In the genomic region with DNA sequence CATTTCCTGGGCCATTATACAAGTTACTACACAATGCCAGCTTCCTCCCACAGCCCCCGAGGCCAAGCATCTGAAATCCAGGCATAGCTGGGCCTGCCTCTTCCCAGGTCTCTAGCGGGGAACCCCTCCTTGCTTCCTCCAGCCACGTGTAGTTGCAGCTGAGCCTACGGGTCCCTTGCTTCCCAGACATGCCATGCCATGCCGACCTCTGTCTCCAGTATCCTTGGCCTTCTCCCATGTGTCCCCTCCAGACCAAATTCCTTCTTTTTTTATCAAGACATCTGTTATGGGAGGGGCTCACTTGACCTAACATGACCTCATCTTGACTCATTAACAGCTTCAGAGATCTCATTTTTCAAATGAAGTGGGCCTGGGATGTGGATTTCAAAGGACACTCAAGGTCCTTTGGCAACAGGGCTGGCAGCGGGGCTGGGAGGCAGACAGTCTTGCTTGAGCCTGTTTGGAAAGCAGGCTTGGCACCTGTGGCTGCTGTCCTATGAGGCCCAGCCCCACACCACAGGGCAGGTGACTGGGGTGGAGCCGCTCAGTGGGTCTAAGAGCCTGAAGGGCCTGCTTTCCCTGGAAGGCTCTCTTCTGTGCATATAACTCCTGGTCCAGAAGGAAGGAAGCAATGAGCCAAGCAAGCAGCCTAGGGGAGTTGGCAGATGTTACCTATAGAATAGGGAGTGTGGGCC, we compare ENCODE assay signal across 27 mouse cellular contexts.
DNase-seq lines count a peak whose midpoint lies in the region; ATAC-seq and TF ChIP-seq lines count a peak whose summit lies in the region.
"Had no signal": no experiment of that assay in that cellular context is flagged by ENCODE, and none has a peak within 500 bp of the region (broad histone marks: within the 10 kb centered on the region; RNA-seq: fewer than 3 reads in every experiment).

No protein-coding gene starts in this region.

- H3K4me3 ChIP-seq in embryonic facial prominence, embryonic 12.5 days: no peak overlapping the region
- no peak overlapping the region for H3K4me3 ChIP-seq in embryonic facial prominence, embryonic 10.5 days
- no peak overlapping the region for H3K4me3 ChIP-seq in hindbrain, postnatal 0 days (ENCODE audit: low read length)
- H3K4me3 ChIP-seq in hindbrain, embryonic 16.5 days (ENCODE audit: low read length): no peak overlapping the region
- no peak overlapping the region for H3K4me3 ChIP-seq in lung, postnatal 0 days (ENCODE audit: low read depth, low read length)
- no peak overlapping the region for H3K4me3 ChIP-seq in lung, adult 2 months (replicated peaks; ENCODE audit: extremely low read depth, low read depth, low read length)
- H3K4me3 ChIP-seq in midbrain, postnatal 0 days (ENCODE audit: low read depth, low read length): no peak overlapping the region
- H3K4me3 ChIP-seq: forebrain, embryonic 15.5 days; heart, embryonic 13.5 days; hindbrain, embryonic 15.5 days; left cerebral cortex, adult 2 months; liver, embryonic 13.5 days; midbrain, embryonic 10.5 days; neural tube, embryonic 15.5 days; stomach, embryonic 15.5 days had no signal

- 33% methylated on average over 7 of the region's 7 CpGs for WGBS in embryonic facial prominence, embryonic 12.5 days
- WGBS in embryonic facial prominence, embryonic 10.5 days: 43% methylated on average over 7 of the region's 7 CpGs
- 45% methylated on average over 7 of the region's 7 CpGs for WGBS in hindbrain, postnatal 0 days
- WGBS in hindbrain, embryonic 16.5 days: 37% methylated on average over 7 of the region's 7 CpGs
- WGBS in lung, postnatal 0 days: 33% methylated on average over 7 of the region's 7 CpGs
- 35% methylated on average over 7 of the region's 7 CpGs for WGBS in lung, adult 2 months
- 56% methylated on average over 7 of the region's 7 CpGs for WGBS in midbrain, postnatal 0 days

- no peak for TF ChIP-seq CTCF in hindbrain, postnatal 0 days (IDR thresholded peaks at IDR 0.05; ENCODE audit: low read depth)
- no peak for TF ChIP-seq CTCF in lung, postnatal 0 days (IDR thresholded peaks at IDR 0.05)
- TF ChIP-seq CTCF in lung, adult 2 months (IDR thresholded peaks at IDR 0.05; ENCODE audit: insufficient read depth, low read length): no peak
- no peak for TF ChIP-seq CTCF in midbrain, postnatal 0 days (IDR thresholded peaks at IDR 0.05)

- H3K27me3 ChIP-seq in embryonic facial prominence, embryonic 12.5 days: no peaks in the 10 kb centered on the region
- peaks cover 33% of the 10 kb centered on the region for H3K27me3 ChIP-seq in embryonic facial prominence, embryonic 10.5 days (replicated peaks; ENCODE audit: low read depth, poor library complexity, severe bottlenecking)
- no peaks in the 10 kb centered on the region for H3K27me3 ChIP-seq in hindbrain, postnatal 0 days (ENCODE audit: insufficient read depth, low read length)
- H3K27me3 ChIP-seq in hindbrain, embryonic 16.5 days (replicated peaks; ENCODE audit: control insufficient read depth, insufficient read depth, low read length): no peaks in the 10 kb centered on the region
- H3K27me3 ChIP-seq in lung, postnatal 0 days (replicated peaks; ENCODE audit: insufficient read depth, low read length): no peaks in the 10 kb centered on the region
- no peaks in the 10 kb centered on the region for H3K27me3 ChIP-seq in midbrain, postnatal 0 days (ENCODE audit: insufficient read depth, low read length)
- H3K27me3 ChIP-seq: forebrain, embryonic 15.5 days; hindbrain, embryonic 15.5 days; liver, embryonic 13.5 days; neural tube, embryonic 15.5 days; stomach, embryonic 15.5 days had no signal

- peaks cover 3% of the 10 kb centered on the region; the same call in 1 of the 2 replicates for H3K4me1 ChIP-seq in embryonic facial prominence, embryonic 12.5 days
- peaks cover 18% of the 10 kb centered on the region for H3K4me1 ChIP-seq in embryonic facial prominence, embryonic 10.5 days
- no peaks in the 10 kb centered on the region; the same call in 1 of the 2 replicates for H3K4me1 ChIP-seq in hindbrain, postnatal 0 days (ENCODE audit: insufficient read depth, low read length)
- H3K4me1 ChIP-seq in hindbrain, embryonic 16.5 days (ENCODE audit: control insufficient read depth, insufficient read depth, low read depth, low read length): no peaks in the 10 kb centered on the region
- no peaks in the 10 kb centered on the region for H3K4me1 ChIP-seq in lung, postnatal 0 days (ENCODE audit: insufficient read depth, low read depth, low read length)
- no peaks in the 10 kb centered on the region for H3K4me1 ChIP-seq in lung, adult 2 months (ENCODE audit: control insufficient read depth, insufficient read depth, low read length)
- no peaks in the 10 kb centered on the region; the same call in 1 of the 2 replicates for H3K4me1 ChIP-seq in midbrain, postnatal 0 days (ENCODE audit: insufficient read depth, low read length)
- H3K4me1 ChIP-seq: liver, embryonic 13.5 days; stomach, embryonic 15.5 days had no signal

- no peak for TF ChIP-seq POLR2A in lung, adult 2 months (IDR thresholded peaks at IDR 0.05; ENCODE audit: borderline replicate concordance, extremely low read depth, low read depth, low read length)

- no peak for TF ChIP-seq EP300 in lung, postnatal 0 days (IDR thresholded peaks at IDR 0.05)

- no peaks in the 10 kb centered on the region for H3K36me3 ChIP-seq in embryonic facial prominence, embryonic 12.5 days
- H3K36me3 ChIP-seq in embryonic facial prominence, embryonic 10.5 days (replicated peaks): no peaks in the 10 kb centered on the region
- no peaks in the 10 kb centered on the region for H3K36me3 ChIP-seq in hindbrain, postnatal 0 days (ENCODE audit: insufficient read depth, low read length)
- no peaks in the 10 kb centered on the region for H3K36me3 ChIP-seq in hindbrain, embryonic 16.5 days (ENCODE audit: control insufficient read depth, insufficient read depth, low read length)
- no peaks in the 10 kb centered on the region for H3K36me3 ChIP-seq in lung, postnatal 0 days (ENCODE audit: insufficient read depth, low read length)
- no peaks in the 10 kb centered on the region for H3K36me3 ChIP-seq in midbrain, postnatal 0 days (ENCODE audit: insufficient read depth, low read length)
- H3K36me3 ChIP-seq: forebrain, embryonic 15.5 days; heart, embryonic 13.5 days; hindbrain, embryonic 15.5 days; liver, embryonic 13.5 days; midbrain, embryonic 10.5 days; neural tube, embryonic 15.5 days; stomach, embryonic 15.5 days had no signal

- H3K27ac ChIP-seq in embryonic facial prominence, embryonic 12.5 days: no peak overlapping the region
- no peak overlapping the region for H3K27ac ChIP-seq in embryonic facial prominence, embryonic 10.5 days (replicated peaks)
- no peak overlapping the region for H3K27ac ChIP-seq in hindbrain, postnatal 0 days
- H3K27ac ChIP-seq in hindbrain, embryonic 16.5 days (ENCODE audit: low read depth, low read length): no peak overlapping the region
- no peak overlapping the region for H3K27ac ChIP-seq in lung, postnatal 0 days (ENCODE audit: low read length)
- no peak overlapping the region for H3K27ac ChIP-seq in midbrain, postnatal 0 days (ENCODE audit: low read depth, low read length)
- H3K27ac ChIP-seq: forebrain, embryonic 15.5 days; heart, embryonic 13.5 days; hindbrain, embryonic 15.5 days; left cerebral cortex, adult 2 months; liver, embryonic 13.5 days; macrophage; midbrain, embryonic 10.5 days; neural tube, embryonic 15.5 days; stomach, embryonic 15.5 days had no signal

- no peak overlapping the region for H3K9ac ChIP-seq in embryonic facial prominence, embryonic 12.5 days
- no peak overlapping the region for H3K9ac ChIP-seq in hindbrain, postnatal 0 days (replicated peaks; ENCODE audit: low read length)
- H3K9ac ChIP-seq in hindbrain, embryonic 16.5 days (ENCODE audit: low read depth, low read length): no peak overlapping the region
- H3K9ac ChIP-seq in lung, postnatal 0 days (replicated peaks; ENCODE audit: low read depth): no peak overlapping the region
- H3K9ac ChIP-seq in midbrain, postnatal 0 days (replicated peaks; ENCODE audit: low read length, poor library complexity, severe bottlenecking): no peak overlapping the region
- H3K9ac ChIP-seq: forebrain, embryonic 15.5 days; heart, embryonic 13.5 days; hindbrain, embryonic 15.5 days; liver, embryonic 13.5 days; lung, embryonic 14.5 days; neural tube, embryonic 15.5 days; stomach, embryonic 15.5 days had no signal

- 0 out of 2 replicates have a peak, but pooled peaks have one; percentile 47 for ATAC-seq in embryonic facial prominence, embryonic 12.5 days (ENCODE audit: insufficient number of reproducible peaks, insufficient read depth, low FRiP score, low TSS enrichment)
- 0 out of 2 replicates have a peak, but pooled peaks have one; percentile 30 for ATAC-seq in hindbrain, postnatal 0 days
- ATAC-seq in hindbrain, embryonic 16.5 days: no peak
- ATAC-seq in lung, postnatal 0 days: peak; percentile 52
- ATAC-seq in megakaryocyte-erythroid progenitor cell, adult 5-6 weeks (replicated peaks; ENCODE audit: low FRiP score, low TSS enrichment, poor library complexity, severe bottlenecking): no peak
- ATAC-seq in midbrain, postnatal 0 days (ENCODE audit: low FRiP score): no peak
- ATAC-seq: CD4-positive, CD25-positive, alpha-beta regulatory T cell, adult 4 months; forebrain, embryonic 15.5 days; intestine, postnatal 0 days; midbrain, embryonic 16.5 days had no signal

- H3K4me2 ChIP-seq in embryonic facial prominence, embryonic 12.5 days (replicated peaks): no peak overlapping the region
- H3K4me2 ChIP-seq in hindbrain, postnatal 0 days (ENCODE audit: low read depth, low read length): no peak overlapping the region
- H3K4me2 ChIP-seq in hindbrain, embryonic 16.5 days (ENCODE audit: low read length): no peak overlapping the region
- H3K4me2 ChIP-seq in lung, postnatal 0 days (replicated peaks; ENCODE audit: low read depth, low read length): no peak overlapping the region
- H3K4me2 ChIP-seq in midbrain, postnatal 0 days (ENCODE audit: low read depth, low read length, poor library complexity, severe bottlenecking): no peak overlapping the region
- H3K4me2 ChIP-seq: forebrain, embryonic 15.5 days; heart, embryonic 13.5 days; hindbrain, embryonic 15.5 days; liver, embryonic 13.5 days; lung, embryonic 14.5 days; neural tube, embryonic 15.5 days; stomach, embryonic 15.5 days had no signal

- no peaks in the 10 kb centered on the region for H3K9me3 ChIP-seq in embryonic facial prominence, embryonic 12.5 days
- no peaks in the 10 kb centered on the region for H3K9me3 ChIP-seq in embryonic facial prominence, embryonic 10.5 days
- no peaks in the 10 kb centered on the region for H3K9me3 ChIP-seq in hindbrain, postnatal 0 days (ENCODE audit: low read length)
- no peaks in the 10 kb centered on the region for H3K9me3 ChIP-seq in hindbrain, embryonic 16.5 days (ENCODE audit: control insufficient read depth, low read length)
- H3K9me3 ChIP-seq in lung, postnatal 0 days (ENCODE audit: low read length): no peaks in the 10 kb centered on the region
- no peaks in the 10 kb centered on the region for H3K9me3 ChIP-seq in midbrain, postnatal 0 days (ENCODE audit: low read length)
- H3K9me3 ChIP-seq: forebrain, embryonic 15.5 days; heart, embryonic 13.5 days; hindbrain, embryonic 15.5 days; liver, embryonic 13.5 days; midbrain, embryonic 10.5 days; neural tube, embryonic 15.5 days; stomach, embryonic 15.5 days had no signal

- DNase-seq in embryonic facial prominence, embryonic 10.5 days (ENCODE audit: low spot score): no peak
- no peak for DNase-seq in hindbrain, postnatal 0 days (ENCODE audit: low spot score)
- DNase-seq in lung, postnatal 0 days (ENCODE audit: low spot score): no peak
- DNase-seq in lung, adult 2 months: no peak
- DNase-seq in midbrain, postnatal 0 days (ENCODE audit: low spot score): no peak
- DNase-seq: adrenal gland, postnatal 25 days; cerebellum, adult 8-10 months; heart, postnatal 36 days; kidney, postnatal 4 days; liver, embryonic 13.5 days; lung, embryonic 14.5 days; right cerebral cortex, adult 18-20 months; thymus, postnatal 36 days had no signal

Comparison
In these comparisons a context has a peak if more than half of its experiments do, and no peak if none do; other contexts are left out.
1. ATAC-seq: peak in embryonic facial prominence, embryonic 12.5 days (single experiment), hindbrain, postnatal 0 days (single experiment) and lung, postnatal 0 days (single experiment); none in hindbrain, embryonic 16.5 days (single experiment), megakaryocyte-erythroid progenitor cell, adult 5-6 weeks (single experiment) and midbrain, postnatal 0 days (single experiment).